Mouse (Mus musculus) liver, embryonic 14.5 days (tissue): Measurements from ENCODE around the gene Fam166a. TPM values are rescaled to one million over a fixed set of nuclear protein-coding genes. Genes with fewer than 3 reads are reported as not detected.
A peak's percentile ranks its signal among the peaks of the same experiment; 100 is the strongest.

Source experiments
- ATAC-seq: fragments of 200-750 bp; cut with Nextera tagmentation; 2 replicates; pipeline ENCODE4 v1.8.0; 2017; ENCODE audit warnings: moderate number of reproducible peaks, mild to moderate bottlenecking, moderate library complexity; ENCODE audit not compliant: insufficient read depth
- DNase-seq, 3 experiments: peaks; one replicate each; pipeline ENCODE4 v3.0.0-alpha.2; 2012 to 2013; ENCODE audit warnings: low read depth in 3 of 3, low spot score in 3 of 3
- H3K27ac ChIP-seq: fragments of 300-500 bp; sonication (generic); 2 replicates; pipeline ENCODE4 v1.5.1; 2014; ENCODE audit warnings: moderate library complexity, mild to moderate bottlenecking, control low read depth, inconsistent platforms
- H3K27me3 ChIP-seq: fragments of 300-500 bp; sonication (generic); 2 replicates; pipeline ENCODE4 v1.6.1; 2014; ENCODE audit warnings: mild to moderate bottlenecking, low read length, moderate library complexity; ENCODE audit not compliant: control insufficient read depth, insufficient read depth
- H3K36me3 ChIP-seq: fragments of 300-500 bp; sonication (generic); replicated peaks from 2 replicates; pipeline ENCODE4 v1.6.1; 2014; ENCODE audit warnings: low read depth; ENCODE audit not compliant: control insufficient read depth, insufficient read depth
- H3K4me1 ChIP-seq, 2 experiments: fragments of 200-500 bp in 1 of 2; fragments of 300-500 bp in 1 of 2; sonication (generic) in 1 of 2; replicated peaks; 2 replicates each; pipeline ENCODE4 v1.6.1; 2012 to 2014; ENCODE audit warnings: antibody characterized with exemption in 1 of 2, inconsistent platforms in 1 of 2, low read length in 1 of 2; ENCODE audit not compliant: control insufficient read depth in 2 of 2, insufficient read depth in 2 of 2
- H3K4me2 ChIP-seq: fragments of 300-500 bp; sonication (generic); 2 replicates; pipeline ENCODE4 v1.6.1; 2014; ENCODE audit warnings: low read depth, mild to moderate bottlenecking, control low read depth, moderate library complexity
- H3K4me3 ChIP-seq, 2 experiments: fragments of 200-500 bp in 1 of 2; fragments of 300-500 bp in 1 of 2; sonication (generic) in 1 of 2; 2 replicates each; pipeline ENCODE4 v1.5.1; 2012 to 2014; ENCODE audit warnings: low read depth in 2 of 2, low read length in 2 of 2, mild to moderate bottlenecking in 2 of 2, control low read depth in 1 of 2, inconsistent platforms in 1 of 2, moderate library complexity in 1 of 2; ENCODE audit not compliant: insufficient read depth in 1 of 2
- H3K9ac ChIP-seq: fragments of 300-500 bp; sonication (generic); replicated peaks from 2 replicates; pipeline ENCODE4 v1.6.1; 2014; ENCODE audit warnings: mild to moderate bottlenecking, control low read depth, moderate library complexity
- H3K9me3 ChIP-seq: fragments of 300-500 bp; sonication (generic); 2 replicates; pipeline ENCODE4 v1.6.1; 2016; ENCODE audit warnings: low read length, mixed read lengths; ENCODE audit not compliant: control insufficient read depth
- CTCF ChIP-seq: IDR thresholded peaks from 2 replicates; pipeline ENCODE4 v1.5.1; 2016; ENCODE audit warnings: antibody characterized with exemption, low read depth, control low read depth
- EP300 ChIP-seq: IDR thresholded peaks from 2 replicates; pipeline ENCODE4 v1.6.1; 2016; ENCODE audit warnings: antibody characterized with exemption, low read depth
- WGBS: fragments of 180-500 bp; shearing (Covaris S2); extraction: QIAGEN DNeasy Blood & Tissue Kit; methylation state at CpG from one replicate; pipeline ENCODE4 v1.1.7; 2014; ENCODE audit not compliant: insufficient replicate concordance; 5-methylcytosine and 5-hydroxymethylcytosine counted together
- polyA plus RNA-seq, 2 experiments: library from polyadenylated mRNA; depleted of rRNA in 1 of 2; stranded (reverse) in 1 of 2; unstranded in 1 of 2; fragments of >200 nt; fragmentation: Nextera tagmentation in 1 of 2; extraction: Ambion mirVana in 1 of 2; gene quantifications; 2 replicates each; pipeline versions ENCODE4 v1.2.1 to v1.2.3; 2012 to 2014

Fam166a gene
- polyA plus RNA-seq, 2 experiments = 0.04 to 0.96 TPM

DNA sequence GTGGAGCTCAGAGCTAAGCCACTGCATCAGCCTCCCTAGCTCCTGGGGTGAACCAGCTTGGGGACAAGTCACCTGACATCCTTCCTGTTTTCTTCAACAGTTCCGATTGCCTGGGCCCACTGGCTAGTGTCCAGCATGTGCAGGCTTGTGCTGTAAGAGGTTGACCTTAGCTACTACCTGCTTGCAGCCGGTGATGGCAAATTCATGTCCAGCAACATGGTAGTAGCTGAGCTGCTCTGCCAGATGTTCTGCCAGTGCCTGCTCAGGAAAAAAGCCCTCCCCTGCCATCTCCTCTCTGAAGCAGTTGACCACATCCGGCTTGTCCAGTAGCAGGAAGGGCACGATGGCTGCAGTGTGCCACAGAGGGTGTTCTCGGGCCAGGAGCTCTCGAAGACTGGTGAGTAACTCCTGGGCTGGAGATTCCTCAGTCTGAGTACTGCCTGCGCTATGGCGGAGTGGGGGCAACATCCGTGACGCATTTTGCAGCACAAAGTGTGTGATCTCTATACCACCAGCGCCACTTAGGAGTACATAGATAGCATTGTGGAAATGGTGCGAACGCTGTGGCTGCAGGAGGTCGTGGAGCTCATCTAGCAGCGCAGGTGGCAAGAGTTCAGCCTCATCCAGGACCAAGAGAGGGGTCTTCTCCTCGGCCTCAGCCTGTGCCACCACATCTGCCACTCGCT, 23.9 kb upstream of the Fam166a start:
- peak overlapping the region; percentile 34; the same call in 1 of the 2 replicates for H3K9ac ChIP-seq
- TF ChIP-seq CTCF = no peak
- TF ChIP-seq EP300 = no peak
- peaks cover 4% of the 10 kb centered on the region for H3K36me3 ChIP-seq
- H3K27ac ChIP-seq = no peak overlapping the region
- H3K4me3 ChIP-seq = peak overlapping the region; percentile 48 to 52
- H3K4me1 ChIP-seq = peaks cover 8 to 14% of the 10 kb centered on the region in 2 experiments
- ATAC-seq (no peak), DNase-seq (no peak)
- WGBS = 35% methylated on average over 17 of the region's 17 CpGs
- peak overlapping the region; percentile 63 for H3K4me2 ChIP-seq
- no peaks in the 10 kb centered on the region for H3K27me3 ChIP-seq
- H3K9me3 ChIP-seq = no peaks in the 10 kb centered on the region

DNA sequence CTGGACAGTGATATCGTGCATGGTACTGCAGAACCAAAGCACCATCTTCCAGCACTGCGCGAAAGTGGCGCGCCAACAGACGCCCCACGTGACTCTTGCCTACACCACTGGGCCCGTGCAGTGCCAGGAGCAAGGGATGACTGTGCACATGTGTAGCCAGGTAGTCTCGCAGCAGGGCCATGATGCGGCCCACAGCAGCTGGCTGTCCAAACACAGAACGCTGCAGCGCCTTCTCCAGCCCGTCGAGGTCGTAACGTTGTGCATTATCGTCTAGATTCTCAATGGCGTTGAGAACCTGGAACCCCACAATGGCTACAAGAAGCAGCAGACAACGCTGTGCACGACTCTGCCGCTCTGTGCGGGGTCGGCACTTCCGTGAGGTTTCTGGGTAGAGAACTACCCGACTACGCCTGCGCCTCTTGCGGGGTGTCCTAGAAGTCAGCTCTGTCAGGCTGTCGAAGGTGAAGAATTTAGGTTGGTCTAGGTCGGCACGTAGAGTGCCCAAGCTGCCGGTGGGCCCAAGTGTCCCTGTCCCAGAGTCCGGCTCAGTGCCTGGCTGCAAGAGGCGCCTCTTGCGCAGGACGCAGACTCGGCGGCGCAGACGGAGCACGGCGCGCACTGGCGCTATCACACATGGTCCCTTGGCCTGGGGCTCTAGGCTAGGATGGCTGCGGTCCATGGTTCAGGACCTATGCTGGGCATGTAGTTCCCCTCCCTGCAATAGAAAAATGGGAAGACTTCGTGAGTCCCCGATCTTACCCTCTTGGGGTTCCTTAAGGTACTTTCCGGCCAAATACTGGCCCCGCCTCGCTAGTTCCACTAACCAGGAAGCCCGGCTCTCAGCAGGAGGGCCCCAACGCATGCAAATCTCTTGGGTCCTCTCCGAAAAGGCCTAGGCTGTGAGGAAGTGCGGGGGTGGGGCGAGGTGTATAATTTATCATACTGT, 23.1 kb upstream of the Fam166a start:
- peak overlapping the region; percentile 62 for H3K9ac ChIP-seq
- TF ChIP-seq CTCF = no peak
- no peak for TF ChIP-seq EP300
- no peaks in the 10 kb centered on the region for H3K9me3 ChIP-seq
- peaks cover 13% of the 10 kb centered on the region for H3K36me3 ChIP-seq
- H3K4me1 ChIP-seq = peaks cover 8 to 14% of the 10 kb centered on the region in 2 experiments
- H3K4me2 ChIP-seq = peak overlapping the region; percentile 63
- 4% methylated on average over 55 of the region's 55 CpGs for WGBS
- DNase-seq (no peak), ATAC-seq (peak; percentile 64)
- H3K4me3 ChIP-seq = peak overlapping the region; percentile 48 to 52
- no peaks in the 10 kb centered on the region for H3K27me3 ChIP-seq
- peak overlapping the region; percentile 77 for H3K27ac ChIP-seq

DNA sequence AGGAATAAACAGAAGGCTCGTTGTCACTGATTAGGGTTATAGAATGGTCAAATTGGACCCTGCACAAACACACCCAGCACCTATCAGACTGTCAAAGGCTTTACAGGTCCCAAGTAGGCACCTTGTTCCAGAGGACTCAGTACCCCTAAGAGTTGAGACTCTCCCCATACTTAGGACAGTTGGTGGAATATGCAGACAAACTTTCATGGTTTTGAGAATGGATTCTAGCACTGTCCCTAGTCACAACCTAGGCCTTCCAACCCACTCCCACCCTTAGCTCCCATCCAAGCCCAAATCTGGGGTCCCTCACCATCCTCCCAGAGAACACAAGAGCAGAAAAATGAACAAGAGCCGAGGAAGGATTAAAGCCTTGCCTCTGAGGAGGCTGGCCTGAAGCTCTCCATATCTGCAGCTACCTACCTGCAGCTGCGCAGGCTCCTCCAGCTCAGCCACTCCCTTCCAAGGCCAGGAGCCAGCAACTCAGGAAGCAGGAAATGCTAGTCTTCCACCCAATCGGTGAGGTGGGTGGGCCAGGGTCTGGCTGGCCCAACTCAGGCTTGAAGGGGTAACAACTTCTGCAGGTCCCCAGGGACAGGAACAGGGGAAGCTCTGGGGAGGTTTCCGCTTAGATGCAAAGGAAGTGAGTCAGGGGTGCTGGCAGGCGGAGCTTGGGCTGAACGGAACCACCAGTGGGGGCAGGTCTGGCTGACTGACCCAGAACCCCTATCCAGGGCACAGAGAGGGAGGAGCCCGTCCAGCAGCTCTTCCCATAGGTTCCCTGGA, 22.2 kb upstream of the Fam166a start, which contains the start of gene Tor4a:
TSS of gene Tor4a (minus strand) at position 715 of the 783 bp plus-strand sequence.
- H3K4me2 ChIP-seq = peak within 1 kb of the TSS; percentile 63
- peak within 1 kb of the TSS; percentile 77 for H3K27ac ChIP-seq
- H3K4me3 ChIP-seq = peak within 1 kb of the TSS; percentile 48 to 52
- TF ChIP-seq EP300 (no peak), CTCF (no peak)
- WGBS = 3% methylated on average over 8 of the region's 8 CpGs
- no peak for DNase-seq
- no peaks in the 10 kb centered on the region for H3K27me3 ChIP-seq
- peaks cover 22% of the 10 kb centered on the region for H3K36me3 ChIP-seq
- peak within 1 kb of the TSS; percentile 62 for H3K9ac ChIP-seq
- H3K4me1 ChIP-seq = peaks cover 8 to 14% of the 10 kb centered on the region in 2 experiments
- no peaks in the 10 kb centered on the region for H3K9me3 ChIP-seq
- ATAC-seq = peak; percentile 68

DNA sequence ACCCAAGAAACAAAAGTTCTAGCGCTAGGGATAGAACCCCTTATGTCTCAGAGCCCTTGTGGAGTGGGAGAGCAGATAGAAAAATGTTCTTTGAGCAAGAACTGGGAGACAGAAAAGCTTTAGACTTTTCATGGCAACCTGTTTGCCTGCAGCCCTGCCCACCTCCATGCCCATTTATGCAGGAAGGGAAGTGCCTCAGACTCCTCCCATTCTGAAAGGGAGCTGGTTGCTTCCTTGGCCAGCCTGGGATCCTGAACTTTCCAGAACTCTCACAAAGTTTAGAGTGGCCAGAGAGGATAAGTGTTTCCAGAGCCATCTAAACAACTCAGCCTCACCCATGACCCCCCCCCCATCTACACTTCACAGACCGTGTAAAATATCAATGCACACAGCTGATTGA, 21.4 kb upstream of the Fam166a start:
- no peaks in the 10 kb centered on the region for H3K9me3 ChIP-seq
- H3K27me3 ChIP-seq = no peaks in the 10 kb centered on the region
- H3K4me2 ChIP-seq = peak overlapping the region; percentile 63
- peak overlapping the region; percentile 77 for H3K27ac ChIP-seq
- peaks cover 8 to 14% of the 10 kb centered on the region in 2 experiments for H3K4me1 ChIP-seq
- ATAC-seq = no peak
- no peak for DNase-seq
- H3K36me3 ChIP-seq = peaks cover 30% of the 10 kb centered on the region
- TF ChIP-seq EP300 (no peak), CTCF (no peak)
- WGBS = 21% methylated on average over 2 of the region's 2 CpGs
- no peak overlapping the region for H3K9ac ChIP-seq
- H3K4me3 ChIP-seq = no peak overlapping the region
